Mouse (Mus musculus) mammary gland, adult 2 months (tissue): ENCODE measurements around the gene Glmn. TPM values are rescaled to one million over a fixed set of nuclear protein-coding genes. Genes with fewer than 3 reads are reported as not detected.

Experiments
- polyA plus RNA-seq: library from polyadenylated mRNA; depleted of rRNA; stranded (reverse); fragments of >200 nt; gene quantifications from 2 replicates; pipeline ENCODE4 v1.2.3, GENCODE M21; 2012; ENCODE audit warnings: low replicate concordance; rRNA removed

Glmn gene
- polyA plus RNA-seq, result 0.26 and 1.3 TPM in 2 replicates

DNA sequence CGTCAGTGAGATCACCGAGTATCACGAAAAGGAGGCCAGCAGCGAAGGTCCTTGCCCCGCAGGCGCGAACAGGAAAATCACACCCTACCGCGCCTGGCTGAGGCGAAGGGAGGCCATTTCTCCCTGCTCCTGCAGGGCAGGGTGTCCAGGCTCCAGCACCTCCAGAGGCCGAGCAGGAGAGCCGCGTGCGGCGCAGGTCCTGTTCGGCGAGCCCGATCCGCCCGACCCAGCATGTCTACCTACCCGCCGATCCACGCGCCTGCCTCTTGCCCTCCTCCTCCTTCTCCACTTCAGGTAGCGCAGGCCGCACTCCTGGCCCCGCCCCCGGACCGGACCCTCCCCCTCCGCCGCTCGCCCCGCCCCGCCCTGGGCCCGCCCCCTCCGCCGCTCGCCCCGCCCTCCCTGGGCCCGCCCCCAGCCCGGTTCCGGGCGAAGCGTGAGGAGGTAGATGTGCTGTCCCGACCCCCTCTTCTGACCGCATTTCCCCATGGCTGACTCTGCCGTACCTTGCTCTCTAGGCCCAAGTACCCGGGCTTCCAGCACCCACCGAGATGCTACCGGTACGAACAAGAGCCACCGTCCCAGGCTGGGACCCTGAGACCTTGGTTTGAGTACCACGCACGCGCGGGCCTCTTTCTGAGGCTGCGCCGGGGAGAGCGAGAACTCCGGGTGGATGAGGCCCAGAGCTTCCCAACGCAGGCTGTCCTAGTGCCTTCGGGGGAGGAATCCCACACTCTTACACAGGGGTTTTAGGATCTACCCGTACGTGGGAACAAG is at the start of gene Glmn, which contains the start of gene Rpap2:
Gene Glmn (minus strand): TSS at position 588 of the 777 bp plus-strand sequence.
Gene Rpap2 (plus strand): TSS at position 73 of the 777 bp plus-strand sequence.

GRCm38 (mm10) chr5:107534581-107534980 is 63.1 kb downstream of the Glmn start, which contains the start of gene 1700028K03Rik:
1700028K03Rik (plus strand) TSS chr5:107534709.

DNA sequence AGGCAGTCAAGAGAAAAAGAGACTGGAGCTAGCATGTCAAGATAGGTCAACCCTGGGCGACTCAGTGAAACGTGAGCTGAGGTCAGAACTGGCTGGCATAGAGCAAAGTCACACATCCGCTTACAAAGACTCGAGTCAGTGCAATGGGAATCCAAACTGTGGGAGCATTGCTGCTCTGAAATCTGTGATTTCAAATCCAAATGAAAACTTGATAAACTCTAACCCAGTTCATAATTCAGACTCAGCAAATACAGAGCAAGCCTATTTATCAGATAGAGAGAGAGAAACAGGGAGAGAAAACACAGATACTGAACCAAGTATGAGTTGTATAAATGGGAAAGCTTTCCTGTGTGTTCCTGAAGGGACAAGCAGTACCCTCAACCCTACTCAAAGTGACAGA is 90.4 kb downstream of the Glmn start, which contains the start of gene Gm42669:
Gene Gm42669 (plus strand): TSS at position 301 of the 400 bp plus-strand sequence.

Other genes starting within 250 kb of the Glmn start
- gene Ephx4, start 195.2 kb downstream of the Glmn start, polyA plus RNA-seq, result 0.65 and 0.99 TPM in 2 replicates
- gene Lpcat2b, start 166.3 kb downstream of the Glmn start, polyA plus RNA-seq, result not detected in 2 replicates
- gene Btbd8, start 159.9 kb downstream of the Glmn start, polyA plus RNA-seq, result 0.76 and 1.6 TPM in 2 replicates
- not detected in 2 replicates for gene Gm42669, start 90.3 kb downstream of the Glmn start, polyA plus RNA-seq
- 0.04 TPM in 1 of 2 replicates, not detected in the other for gene 1700028K03Rik, start 63.2 kb downstream of the Glmn start, polyA plus RNA-seq
- 1.4 and 3.5 TPM in 2 replicates for gene Rpap2, start 515 bp downstream of the Glmn start, polyA plus RNA-seq
- gene Gfi1, start 128.1 kb upstream of the Glmn start, polyA plus RNA-seq, result 1.5 and 7.5 TPM in 2 replicates
- not detected in 2 replicates for gene Ube2d2b, start 232.2 kb upstream of the Glmn start, polyA plus RNA-seq